Mouse (Mus musculus) erythroblast, embryonic 14.5 days (primary cell): ENCODE measurements around the gene Trip11. TPM values are rescaled to one million over a fixed set of nuclear protein-coding genes. Genes with fewer than 3 reads are reported as not detected.

Source experiments
- H3K27me3 ChIP-seq: 2 replicates; pipeline ENCODE4 v1.6.1; 2012; ENCODE audit warnings: inconsistent platforms; ENCODE audit not compliant: control insufficient read depth
- H3K36me3 ChIP-seq: 2 replicates; pipeline ENCODE4 v1.6.1; 2012; ENCODE audit warnings: mild to moderate bottlenecking, inconsistent platforms; ENCODE audit not compliant: control insufficient read depth
- H3K4me1 ChIP-seq: 2 replicates; pipeline ENCODE4 v1.6.1; 2012; ENCODE audit warnings: inconsistent platforms; ENCODE audit not compliant: control insufficient read depth
- H3K4me3 ChIP-seq: replicated peaks from 2 replicates; pipeline ENCODE3; 2012; ENCODE audit warnings: moderate library complexity, mild to moderate bottlenecking, inconsistent platforms
- H3K9me3 ChIP-seq: 2 replicates; pipeline ENCODE4 v1.6.1; 2012; ENCODE audit warnings: low read length, inconsistent platforms, mixed read lengths; ENCODE audit not compliant: control insufficient read depth
- GATA1 ChIP-seq: IDR thresholded peaks from 2 replicates; pipeline ENCODE4 v1.6.1; 2012; ENCODE audit warnings: low read length, inconsistent platforms, mixed read lengths
- TAL1 ChIP-seq: IDR thresholded peaks from 3 replicates; pipeline ENCODE4 v1.6.1; 2012; ENCODE audit warnings: low read length, inconsistent platforms, mixed read lengths
- polyA plus RNA-seq: library from polyadenylated mRNA; stranded (reverse); fragments of >175 nt; gene quantifications from 2 replicates; pipeline ENCODE4 v1.2.3, GENCODE M21; 2012

Trip11 gene
- polyA plus RNA-seq, 1 experiment: 0.03 TPM

GRCm38 (mm10) chr12:101904170-101904569 lies 8.9 kb downstream of the Trip11 start:
- peaks cover 3% of the 10 kb centered on the region; the same call in 1 of the 2 replicates for H3K9me3 ChIP-seq
- TF ChIP-seq GATA1 (no peak), TAL1 (no peak)
- H3K4me3 ChIP-seq: no peak overlapping the region
- no peaks in the 10 kb centered on the region for H3K27me3 ChIP-seq
- peaks cover 2% of the 10 kb centered on the region; the same call in 1 of the 2 replicates for H3K4me1 ChIP-seq
- peaks cover 40% of the 10 kb centered on the region for H3K36me3 ChIP-seq

- no peak overlapping the region for H3K4me3 ChIP-seq
- H3K27me3 ChIP-seq: no peaks in the 10 kb centered on the region
- H3K9me3 ChIP-seq: no peaks in the 10 kb centered on the region
- no peaks in the 10 kb centered on the region; the same call in 1 of the 2 replicates for H3K4me1 ChIP-seq
- H3K36me3 ChIP-seq: peaks cover 32% of the 10 kb centered on the region
- TF ChIP-seq GATA1 (no peak), TAL1 (no peak)
Observed at GRCm38 (mm10) chr12:101899671-101900245, 13.3 kb downstream of the Trip11 start.

GRCm38 (mm10) chr12:101898966-101899365 lies 14.1 kb downstream of the Trip11 start:
- Histone ChIP-seq H3K36me3 (peaks cover 35% of the 10 kb centered on the region), H3K4me1 (no peaks in the 10 kb centered on the region; the same call in 1 of the 2 replicates), H3K4me3 (no peak overlapping the region), H3K27me3 (no peaks in the 10 kb centered on the region), H3K9me3 (no peaks in the 10 kb centered on the region)
- TF ChIP-seq TAL1 (no peak), GATA1 (no peak)

GRCm38 (mm10) chr12:101897113-101897512 lies 16.0 kb downstream of the Trip11 start:
- Histone ChIP-seq H3K4me1 (no peaks in the 10 kb centered on the region), H3K9me3 (no peaks in the 10 kb centered on the region), H3K36me3 (peaks cover 42% of the 10 kb centered on the region), H3K4me3 (no peak overlapping the region), H3K27me3 (no peaks in the 10 kb centered on the region)
- no peak for TF ChIP-seq TAL1
- no peak for TF ChIP-seq GATA1

- H3K4me1 ChIP-seq: no peaks in the 10 kb centered on the region
- no peak overlapping the region for H3K4me3 ChIP-seq
- H3K27me3 ChIP-seq: no peaks in the 10 kb centered on the region
- no peak for TF ChIP-seq TAL1
- TF ChIP-seq GATA1: no peak
- H3K9me3 ChIP-seq: no peaks in the 10 kb centered on the region
- peaks cover 59% of the 10 kb centered on the region for H3K36me3 ChIP-seq
Observed at GRCm38 (mm10) chr12:101893296-101893695, 19.8 kb downstream of the Trip11 start.

GRCm38 (mm10) chr12:101892832-101893231 lies 20.2 kb downstream of the Trip11 start:
- peaks cover 60% of the 10 kb centered on the region for H3K36me3 ChIP-seq
- H3K9me3 ChIP-seq: no peaks in the 10 kb centered on the region
- H3K4me1 ChIP-seq: no peaks in the 10 kb centered on the region
- TF ChIP-seq TAL1 (no peak), GATA1 (no peak)
- no peak overlapping the region for H3K4me3 ChIP-seq
- no peaks in the 10 kb centered on the region for H3K27me3 ChIP-seq

GRCm38 (mm10) chr12:101891066-101891465 lies 22.0 kb downstream of the Trip11 start:
- Histone ChIP-seq H3K4me1 (no peaks in the 10 kb centered on the region), H3K9me3 (no peaks in the 10 kb centered on the region), H3K36me3 (peaks cover 63% of the 10 kb centered on the region), H3K4me3 (no peak overlapping the region), H3K27me3 (no peaks in the 10 kb centered on the region)
- TF ChIP-seq TAL1 (no peak), GATA1 (no peak)

GRCm38 (mm10) chr12:101889351-101889750 lies 23.7 kb downstream of the Trip11 start:
- H3K4me3 ChIP-seq: no peak overlapping the region
- no peaks in the 10 kb centered on the region for H3K27me3 ChIP-seq
- H3K9me3 ChIP-seq: no peaks in the 10 kb centered on the region
- TF ChIP-seq TAL1 (no peak), GATA1 (no peak)
- H3K4me1 ChIP-seq: no peaks in the 10 kb centered on the region
- H3K36me3 ChIP-seq: peaks cover 70% of the 10 kb centered on the region

GRCm38 (mm10) chr12:101888312-101888711 lies 24.8 kb downstream of the Trip11 start:
- no peak overlapping the region for H3K4me3 ChIP-seq
- H3K36me3 ChIP-seq: peaks cover 73% of the 10 kb centered on the region
- TF ChIP-seq GATA1 (no peak), TAL1 (no peak)
- no peaks in the 10 kb centered on the region for H3K4me1 ChIP-seq
- no peaks in the 10 kb centered on the region for H3K9me3 ChIP-seq
- H3K27me3 ChIP-seq: no peaks in the 10 kb centered on the region

GRCm38 (mm10) chr12:101884926-101885325 lies 28.1 kb downstream of the Trip11 start:
- H3K36me3 ChIP-seq: peaks cover 60% of the 10 kb centered on the region
- TF ChIP-seq TAL1: no peak
- H3K27me3 ChIP-seq: no peaks in the 10 kb centered on the region
- no peak overlapping the region for H3K4me3 ChIP-seq
- no peaks in the 10 kb centered on the region for H3K9me3 ChIP-seq
- H3K4me1 ChIP-seq: no peaks in the 10 kb centered on the region
